Mouse (Mus musculus): ENCODE data around the gene Brpf3. TPM values are rescaled to one million over a fixed set of nuclear protein-coding genes. Genes with fewer than 3 reads are reported as not detected.

Gene Brpf3
- polyA plus RNA-seq, 1 experiment from 2014 or later, result 61.8 TPM

Other genes starting within 250 kb of the Brpf3 start
- 3.2 and 3.4 TPM in 2 replicates for gene Clps, start 240.3 kb upstream of the Brpf3 start, polyA plus RNA-seq (2015; fragmentation: Nextera tagmentation; extraction: Ambion mirVana)
- 0.17 TPM in 1 of 2 replicates, not detected in the other for gene Lhfpl5, start 225.4 kb upstream of the Brpf3 start, polyA plus RNA-seq (2015; fragmentation: Nextera tagmentation; extraction: Ambion mirVana)
- gene Srpk1, start 178.4 kb upstream of the Brpf3 start, polyA plus RNA-seq (2015; fragmentation: Nextera tagmentation; extraction: Ambion mirVana), result 54.3 and 57.7 TPM in 2 replicates
- 0.09 and 0.20 TPM in 2 replicates for gene Slc26a8, start 110.9 kb upstream of the Brpf3 start, polyA plus RNA-seq (2015; fragmentation: Nextera tagmentation; extraction: Ambion mirVana)
- gene Mapk14, start 109.8 kb upstream of the Brpf3 start, polyA plus RNA-seq (2015; fragmentation: Nextera tagmentation; extraction: Ambion mirVana), result 30.8 and 32.5 TPM in 2 replicates
- 0.75 and 1.2 TPM in 2 replicates for gene AC170998.1, start 75.0 kb upstream of the Brpf3 start, polyA plus RNA-seq (2015; fragmentation: Nextera tagmentation; extraction: Ambion mirVana)
- 1.7 and 2.2 TPM in 2 replicates for gene Mapk13, start 31.8 kb upstream of the Brpf3 start, polyA plus RNA-seq (2015; fragmentation: Nextera tagmentation; extraction: Ambion mirVana)
- gene Pnpla1, start 57.3 kb downstream of the Brpf3 start, polyA plus RNA-seq (2015; fragmentation: Nextera tagmentation; extraction: Ambion mirVana), result not detected in 2 replicates
- 0.08 and 0.15 TPM in 2 replicates for gene 4930539E08Rik, start 114.2 kb downstream of the Brpf3 start, polyA plus RNA-seq (2015; fragmentation: Nextera tagmentation; extraction: Ambion mirVana)
- 0.45 and 0.46 TPM in 2 replicates for gene Pxt1, start 142.8 kb downstream of the Brpf3 start, polyA plus RNA-seq (2015; fragmentation: Nextera tagmentation; extraction: Ambion mirVana)
- gene Kctd20, start 150.9 kb downstream of the Brpf3 start, polyA plus RNA-seq (2015; fragmentation: Nextera tagmentation; extraction: Ambion mirVana), result 65.8 and 78.6 TPM in 2 replicates
- gene Stk38, start 206.9 kb downstream of the Brpf3 start, polyA plus RNA-seq (2015; fragmentation: Nextera tagmentation; extraction: Ambion mirVana), result 38.4 and 44.6 TPM in 2 replicates
- gene Srsf3, start 231.5 kb downstream of the Brpf3 start, polyA plus RNA-seq (2015; fragmentation: Nextera tagmentation; extraction: Ambion mirVana), result 320 and 398 TPM in 2 replicates

All from liver, embryonic 13.5 days (tissue).